Mouse (Mus musculus): Measurements from ENCODE around the gene Gm29106.
"Not testable (repeated sequence)": the region's sequence is repeated elsewhere in the genome, so short reads cannot be mapped to it uniquely, and the experiment has no call there.

The Gm29106 gene

GRCm38 (mm10) chr1:118176242-118176641 is at the start of gene Gm29106:
Gene Gm29106 (plus strand): TSS chr1:118176542.
- DNase-seq (ENCODE audit: low read depth, low spot score): not testable (repeated sequence)

- DNase-seq (ENCODE audit: low read depth, low spot score): no peak
These were observed 52.2 kb downstream of the Gm29106 start for GRCm38 (mm10) chr1:118228540-118228939.

DNA sequence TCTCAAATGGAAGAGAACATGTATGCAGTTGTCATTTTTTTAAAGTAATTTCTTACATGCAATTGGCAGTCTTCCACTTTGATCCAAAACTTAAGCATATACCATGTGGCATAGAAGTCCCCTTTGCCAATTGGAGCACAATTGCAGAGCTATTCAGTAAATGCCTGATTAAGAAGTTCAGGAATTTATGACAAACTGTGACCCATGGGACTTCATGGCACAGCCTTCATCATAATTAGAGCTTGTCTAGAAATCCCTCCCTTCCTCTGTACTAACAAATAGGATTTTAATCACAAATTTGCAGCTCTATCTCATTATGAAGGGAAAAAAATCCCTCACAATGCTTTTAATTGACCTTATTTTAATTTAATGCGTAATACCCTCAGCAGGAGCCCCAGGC is 59.7 kb downstream of the Gm29106 start:
- no peak for DNase-seq (ENCODE audit: low read depth, low spot score)

All from A20 (cell line).